Mouse (Mus musculus) liver, adult 2 months (tissue): Measurements from ENCODE around the gene Tnfsf13b. TPM values are rescaled to one million over a fixed set of nuclear protein-coding genes. Genes with fewer than 3 reads are reported as not detected.

Source experiments
- DNase-seq: peaks from one replicate; pipeline ENCODE4 v3.0.0-alpha.2; 2011; ENCODE audit warnings: low read depth, low spot score; ENCODE audit errors: extremely low read depth
- H3K27ac ChIP-seq: fragments of 200-500 bp; replicated peaks from 2 replicates; pipeline ENCODE4 v1.5.1; 2012; ENCODE audit warnings: low read depth, mild to moderate bottlenecking, control low read depth, inconsistent platforms, low read length; ENCODE audit not compliant: insufficient read depth
- H3K27me3 ChIP-seq: fragments of 200-500 bp; 2 replicates; pipeline ENCODE4 v1.6.1; 2012; ENCODE audit warnings: mild to moderate bottlenecking, moderate library complexity, low read length, inconsistent platforms; ENCODE audit not compliant: control insufficient read depth, insufficient read depth
- H3K36me3 ChIP-seq: fragments of 200-500 bp; 2 replicates; pipeline ENCODE4 v1.6.1; 2012; ENCODE audit warnings: low read length, inconsistent platforms; ENCODE audit not compliant: control insufficient read depth, insufficient read depth
- H3K4me1 ChIP-seq: fragments of 200-500 bp; 2 replicates; pipeline ENCODE4 v1.6.1; 2011; ENCODE audit warnings: low read length; ENCODE audit not compliant: control insufficient read depth, insufficient read depth
- H3K4me3 ChIP-seq: fragments of 200-500 bp; 2 replicates; pipeline ENCODE4 v1.5.1; 2011; ENCODE audit warnings: low read depth, mild to moderate bottlenecking, control low read depth, low read length, moderate library complexity; ENCODE audit not compliant: insufficient read depth
- H3K79me2 ChIP-seq: fragments of 200-500 bp; 2 replicates; pipeline ENCODE4 v1.6.1; 2012; ENCODE audit warnings: inconsistent platforms, mild to moderate bottlenecking, low read length, moderate library complexity; ENCODE audit not compliant: control insufficient read depth, insufficient read depth
- H3K9ac ChIP-seq: fragments of 200-500 bp; 2 replicates; pipeline ENCODE4 v1.6.1; 2012; ENCODE audit warnings: low read depth, mild to moderate bottlenecking, control low read depth, inconsistent platforms, low read length
- CTCF ChIP-seq: fragments of 200-500 bp; IDR thresholded peaks from 2 replicates; pipeline ENCODE4 v1.5.1; 2011; ENCODE audit warnings: low read depth, low read length, control low read depth
- POLR2A ChIP-seq: fragments of 200-500 bp; IDR thresholded peaks from 2 replicates; pipeline ENCODE4 v1.6.1; 2011; ENCODE audit warnings: low read length, control low read depth; ENCODE audit not compliant: insufficient read depth; ENCODE audit errors: extremely low read depth
- WGBS: fragments of 180-500 bp; shearing (Covaris S2); methylation state at CpG from one replicate; pipeline ENCODE4 v1.1.7; 2018; 5-methylcytosine and 5-hydroxymethylcytosine counted together
- polyA plus RNA-seq: library from polyadenylated mRNA; depleted of rRNA; stranded (reverse); fragments of >200 nt; gene quantifications from 2 replicates; pipeline ENCODE4 v1.2.3, GENCODE M21; 2012; rRNA removed
- total RNA-seq: library from RNA; depleted of rRNA; stranded (reverse); fragments of >200 nt; gene quantifications from 2 replicates; pipeline ENCODE4 v1.2.3, GENCODE M21; 2014; rRNA removed

The Tnfsf13b gene
- total and polyA plus RNA-seq, 2 experiments = 0.11 to 0.37 TPM

DNA sequence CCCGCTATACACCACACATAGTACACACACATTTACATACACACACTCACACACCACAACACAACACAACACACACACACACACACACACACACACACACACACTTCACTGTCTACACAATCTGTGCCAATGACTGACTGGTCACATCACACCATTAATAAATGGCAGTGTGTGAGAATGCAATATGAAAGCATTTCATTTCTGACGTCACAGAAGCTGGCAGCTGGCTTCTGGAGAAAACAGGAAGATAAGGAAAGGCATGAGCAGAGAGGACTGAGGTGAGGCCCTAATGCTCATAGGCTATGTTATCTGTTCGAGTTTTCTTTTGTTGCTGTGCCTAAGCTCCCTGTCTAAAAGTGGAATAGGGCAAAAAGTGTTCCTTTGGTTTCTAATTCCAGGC is 45.3 kb downstream of the Tnfsf13b start:
- H3K36me3 ChIP-seq = no peaks in the 10 kb centered on the region
- no peaks in the 10 kb centered on the region for H3K4me1 ChIP-seq
- no peak overlapping the region for H3K27ac ChIP-seq
- 47% methylated on average over 3 of the region's 3 CpGs for WGBS
- no peak overlapping the region for H3K4me3 ChIP-seq
- H3K79me2 ChIP-seq = no peaks in the 10 kb centered on the region
- H3K27me3 ChIP-seq = no peaks in the 10 kb centered on the region
- no peak overlapping the region for H3K9ac ChIP-seq
- no peak for DNase-seq
- TF ChIP-seq CTCF = no peak
- TF ChIP-seq POLR2A = no peak

GRCm38 (mm10) chr8:10053571-10053990 is 47.3 kb downstream of the Tnfsf13b start:
- TF ChIP-seq POLR2A = no peak
- no peak for TF ChIP-seq CTCF
- H3K36me3 ChIP-seq = no peaks in the 10 kb centered on the region
- no peak overlapping the region for H3K9ac ChIP-seq
- no peaks in the 10 kb centered on the region for H3K27me3 ChIP-seq
- H3K4me1 ChIP-seq = no peaks in the 10 kb centered on the region
- no peak overlapping the region for H3K27ac ChIP-seq
- WGBS = 18% methylated on average over 3 of the region's 3 CpGs
- no peak overlapping the region for H3K4me3 ChIP-seq
- no peaks in the 10 kb centered on the region for H3K79me2 ChIP-seq
- DNase-seq = no peak

DNA sequence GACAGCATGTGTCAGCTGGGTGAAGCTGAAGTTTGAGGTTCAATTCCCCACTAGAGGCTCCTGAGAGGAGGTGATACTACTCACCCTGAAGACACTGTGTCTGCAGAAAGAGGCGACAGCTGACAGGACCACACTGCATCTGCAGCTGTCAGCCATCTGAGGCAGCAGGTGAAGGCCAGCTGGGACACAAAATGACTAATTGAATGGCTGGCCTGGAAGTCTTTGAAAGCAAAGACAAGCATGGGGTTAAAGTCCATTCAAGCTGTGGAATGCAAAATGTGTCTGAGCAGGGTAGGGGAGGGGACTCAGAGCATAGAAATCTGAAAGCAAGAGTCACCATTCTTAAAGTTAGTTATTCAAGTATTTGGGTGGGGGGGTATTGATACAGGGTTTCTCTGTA is 54.7 kb downstream of the Tnfsf13b start:
- H3K79me2 ChIP-seq = no peaks in the 10 kb centered on the region
- no peak overlapping the region for H3K4me3 ChIP-seq
- TF ChIP-seq POLR2A (no peak), CTCF (no peak)
- WGBS = 35% methylated on average over 1 of the region's 1 CpGs
- no peaks in the 10 kb centered on the region for H3K27me3 ChIP-seq
- no peaks in the 10 kb centered on the region for H3K4me1 ChIP-seq
- no peak overlapping the region for H3K9ac ChIP-seq
- H3K36me3 ChIP-seq = no peaks in the 10 kb centered on the region
- DNase-seq = no peak
- no peak overlapping the region for H3K27ac ChIP-seq

DNA sequence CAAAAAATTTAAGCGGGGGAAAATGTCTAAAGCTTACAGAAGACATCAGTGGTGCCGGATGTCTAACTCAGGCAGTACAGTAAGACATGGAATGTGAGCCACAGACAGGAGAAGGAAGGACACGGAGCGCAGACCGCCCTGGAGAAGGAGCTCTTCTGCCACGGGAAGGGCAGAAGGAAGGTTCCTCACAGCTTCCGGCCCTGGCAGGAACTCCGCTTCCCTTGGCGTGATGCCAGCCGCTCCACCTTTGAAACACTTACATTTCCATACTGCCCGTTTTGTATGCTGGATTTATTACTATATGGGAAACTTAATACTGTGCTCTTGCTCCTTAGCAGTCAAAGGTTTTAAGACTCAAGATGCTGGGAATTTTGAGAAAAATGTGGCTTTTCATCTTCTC is 60.6 kb downstream of the Tnfsf13b start:
- TF ChIP-seq CTCF (no peak), POLR2A (no peak)
- 71% methylated on average over 11 of the region's 11 CpGs for WGBS
- no peaks in the 10 kb centered on the region for H3K36me3 ChIP-seq
- no peak overlapping the region for H3K9ac ChIP-seq
- no peak for DNase-seq
- no peaks in the 10 kb centered on the region for H3K27me3 ChIP-seq
- no peak overlapping the region for H3K27ac ChIP-seq
- no peaks in the 10 kb centered on the region for H3K79me2 ChIP-seq
- no peaks in the 10 kb centered on the region for H3K4me1 ChIP-seq
- no peak overlapping the region for H3K4me3 ChIP-seq

DNA sequence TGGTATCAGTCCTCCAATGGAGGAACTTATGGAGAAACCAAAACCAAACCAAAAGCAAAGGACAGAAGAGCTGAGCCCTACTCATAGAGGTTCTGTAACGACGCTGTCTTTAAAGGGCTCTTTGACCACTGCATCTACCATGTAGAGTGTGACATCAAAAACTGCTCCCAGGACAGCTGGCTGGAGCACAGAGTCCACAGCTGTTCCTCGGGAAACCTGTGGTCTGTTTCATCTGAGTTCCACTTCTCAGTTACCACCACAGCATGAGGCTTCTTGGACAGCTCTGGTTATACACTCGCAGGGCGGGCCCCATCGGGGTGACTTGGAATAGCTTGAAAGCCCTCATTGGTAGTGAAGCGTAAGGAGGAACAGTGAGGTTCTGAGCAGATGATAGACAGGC is 61.5 kb downstream of the Tnfsf13b start:
- Histone ChIP-seq H3K4me3 (no peak overlapping the region), H3K36me3 (no peaks in the 10 kb centered on the region), H3K27ac (no peak overlapping the region), H3K79me2 (no peaks in the 10 kb centered on the region), H3K4me1 (no peaks in the 10 kb centered on the region), H3K27me3 (no peaks in the 10 kb centered on the region), H3K9ac (no peak overlapping the region)
- TF ChIP-seq CTCF (no peak), POLR2A (no peak)
- WGBS = 88% methylated on average over 7 of the region's 7 CpGs
- DNase-seq = no peak

GRCm38 (mm10) chr8:10072347-10072746 is 66.1 kb downstream of the Tnfsf13b start:
- H3K4me1 ChIP-seq = no peaks in the 10 kb centered on the region
- no peak overlapping the region for H3K9ac ChIP-seq
- no peak for TF ChIP-seq POLR2A
- TF ChIP-seq CTCF = no peak
- H3K36me3 ChIP-seq = no peaks in the 10 kb centered on the region
- no peaks in the 10 kb centered on the region for H3K27me3 ChIP-seq
- H3K4me3 ChIP-seq = no peak overlapping the region
- H3K79me2 ChIP-seq = no peaks in the 10 kb centered on the region
- H3K27ac ChIP-seq = no peak overlapping the region
- WGBS = 83% methylated on average over 2 of the region's 2 CpGs
- no peak for DNase-seq

Other genes with a start within 250 kb of the Tnfsf13b start
- 0.07 and 0.09 TPM in 2 replicates for gene Fam155a, start 235.3 kb upstream of the Tnfsf13b start, total RNA-seq
- not detected in 2 replicates for gene Fam155a, start 235.3 kb upstream of the Tnfsf13b start, polyA plus RNA-seq
- gene Gm10217, start 142.2 kb upstream of the Tnfsf13b start, total RNA-seq = not detected in 2 replicates
- gene Gm10217, start 142.2 kb upstream of the Tnfsf13b start, polyA plus RNA-seq = not detected in 2 replicates
- gene Lig4, start 28.8 kb upstream of the Tnfsf13b start, total RNA-seq = 1.2 and 1.9 TPM in 2 replicates
- 0.97 and 1.0 TPM in 2 replicates for gene Lig4, start 28.8 kb upstream of the Tnfsf13b start, polyA plus RNA-seq
- 11.8 and 12.3 TPM in 2 replicates for gene Abhd13, start 28.8 kb upstream of the Tnfsf13b start, total RNA-seq
- 3.2 TPM in 2 replicates for gene Abhd13, start 28.8 kb upstream of the Tnfsf13b start, polyA plus RNA-seq
- under 0.01 TPM in 1 of 2 replicates, not detected in the other for gene Myo16, start 147.4 kb downstream of the Tnfsf13b start, total RNA-seq
- not detected in 2 replicates for gene Myo16, start 147.4 kb downstream of the Tnfsf13b start, polyA plus RNA-seq